Mouse (Mus musculus) C2C12 (cell line): ENCODE data around the gene Cbwd1.

Experiments
- CEBPB ChIP-seq: IDR thresholded peaks from one replicate; pipeline ENCODE4 v1.6.1; 2011; ENCODE audit warnings: low read depth, mild to moderate bottlenecking, control low read depth, moderate library complexity
- CTCF ChIP-seq: IDR thresholded peaks from one replicate; pipeline ENCODE4 v1.5.1; 2011; ENCODE audit not compliant: control insufficient read depth, insufficient read depth, insufficient read length
- FOSL1 ChIP-seq: IDR thresholded peaks from one replicate; pipeline ENCODE4 v1.8.0; 2011; ENCODE audit warnings: mild to moderate bottlenecking, low read length; ENCODE audit not compliant: poor library complexity, insufficient read depth, severe bottlenecking
- MAX ChIP-seq: IDR thresholded peaks from one replicate; pipeline ENCODE4 v1.6.1; 2011; ENCODE audit warnings: mild to moderate bottlenecking, control low read depth
- MYOD1 ChIP-seq: IDR thresholded peaks from one replicate; pipeline ENCODE4 v1.6.1; 2011; ENCODE audit warnings: low read depth; ENCODE audit not compliant: control insufficient read depth, insufficient read length
- MYOG ChIP-seq: IDR thresholded peaks from one replicate; pipeline ENCODE4 v1.6.1; 2011; ENCODE audit not compliant: control insufficient read depth, insufficient read length; ENCODE audit errors: extremely low read depth
- USF1 ChIP-seq: IDR thresholded peaks from one replicate; pipeline ENCODE4 v1.6.1; 2011; ENCODE audit warnings: low read depth, mild to moderate bottlenecking, control low read depth, moderate library complexity

DNA sequence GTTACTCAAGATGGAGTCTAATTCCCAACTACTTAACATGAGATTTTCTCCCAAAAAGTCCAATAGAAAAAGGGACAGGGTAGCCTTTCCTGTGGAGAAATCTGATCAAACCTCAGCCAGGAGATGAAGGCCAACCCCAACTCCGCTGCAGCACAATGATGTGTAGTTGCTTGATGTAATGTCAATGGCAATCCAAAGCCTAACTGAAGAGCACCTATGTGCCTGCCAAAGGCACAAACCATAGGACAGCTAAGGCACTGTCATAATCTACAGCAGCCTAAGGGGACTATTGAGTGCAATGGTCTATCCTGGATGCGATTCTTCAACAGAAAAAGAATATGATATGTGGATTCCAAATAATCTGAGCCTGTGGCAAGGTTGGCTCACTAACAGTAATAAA lies 58.6 kb downstream of the Cbwd1 start:
- TF ChIP-seq CTCF (no peak), MAX (no peak), USF1 (no peak), MYOD1 (no peak), MYOG (no peak), CEBPB (no peak), FOSL1 (no peak)
